Mouse (Mus musculus): ENCODE measurements at regions not wholly inside any gene's neighbourhood (a gene's known extent, or its start where the extent isn't known, plus 50 kb on each side); places are given as distances from the start of the nearest gene placed in this dataset.
"Not testable (repeated sequence)": the region's sequence is repeated elsewhere in the genome, so short reads cannot be mapped to it uniquely, and the experiment has no call there.

- no peak for DNase-seq (ENCODE audit: low read depth, low spot score)
Observed at GRCm38 (mm10) chr17:13488608-13489324, 134.4 kb downstream of the Tcp10c start.

- DNase-seq (ENCODE audit: low read depth, low spot score) = not testable (repeated sequence)
Observed at GRCm38 (mm10) chr17:13492239-13492638, 137.9 kb downstream of the Tcp10c start.

GRCm38 (mm10) chr17:13492649-13493277 is 138.4 kb downstream of the Tcp10c start:
- not testable (repeated sequence) for DNase-seq (ENCODE audit: low read depth, low spot score)

GRCm38 (mm10) chr17:13493866-13494265 is 139.5 kb downstream of the Tcp10c start:
- DNase-seq (ENCODE audit: low read depth, low spot score) = not testable (repeated sequence)

GRCm38 (mm10) chr17:13494475-13494874 is 140.1 kb downstream of the Tcp10c start:
- not testable (repeated sequence) for DNase-seq (ENCODE audit: low read depth, low spot score)

- not testable (repeated sequence) for DNase-seq (ENCODE audit: low read depth, low spot score)
Observed at GRCm38 (mm10) chr17:13504365-13504764, 150.0 kb downstream of the Tcp10c start.

- DNase-seq (ENCODE audit: low read depth, low spot score) = not testable (repeated sequence)
Observed at GRCm38 (mm10) chr17:13504827-13505268, 150.5 kb downstream of the Tcp10c start.

- DNase-seq (ENCODE audit: low read depth, low spot score) = not testable (repeated sequence)
Observed at GRCm38 (mm10) chr17:13507397-13508063, 153.2 kb downstream of the Tcp10c start.

GRCm38 (mm10) chr17:13519409-13520201 is 165.2 kb downstream of the Tcp10c start:
- not testable (repeated sequence) for DNase-seq (ENCODE audit: low read depth, low spot score)

- not testable (repeated sequence) for DNase-seq (ENCODE audit: low read depth, low spot score)
Observed at GRCm38 (mm10) chr17:13532579-13532978, 178.2 kb downstream of the Tcp10c start.

- DNase-seq (ENCODE audit: low read depth, low spot score) = no peak
Observed at GRCm38 (mm10) chr17:13540446-13541241, 186.3 kb downstream of the Tcp10c start.

GRCm38 (mm10) chr17:13541249-13541648 is 186.9 kb downstream of the Tcp10c start:
- no peak for DNase-seq (ENCODE audit: low read depth, low spot score)

- no peak for DNase-seq (ENCODE audit: low read depth, low spot score)
Observed at GRCm38 (mm10) chr17:13542261-13542660, 187.9 kb downstream of the Tcp10c start.

GRCm38 (mm10) chr17:13542856-13543255 is 188.5 kb downstream of the Tcp10c start:
- DNase-seq (ENCODE audit: low read depth, low spot score) = no peak

GRCm38 (mm10) chr17:13544036-13544795 is 189.8 kb downstream of the Tcp10c start:
- DNase-seq (ENCODE audit: low read depth, low spot score) = no peak

GRCm38 (mm10) chr17:13546249-13546648 is 191.9 kb downstream of the Tcp10c start:
- DNase-seq (ENCODE audit: low read depth, low spot score) = no peak

- DNase-seq (ENCODE audit: low read depth, low spot score) = no peak
Observed at GRCm38 (mm10) chr17:13546669-13547085, 192.3 kb downstream of the Tcp10c start.

GRCm38 (mm10) chr17:13547657-13548360 is 193.4 kb downstream of the Tcp10c start:
- DNase-seq (ENCODE audit: low read depth, low spot score) = no peak
